Mouse (Mus musculus) lung, postnatal 4 days (tissue): ENCODE measurements around the gene Tsnaxip1.

Experiments used
- DNase-seq, 2 experiments: peaks; one replicate each; pipeline ENCODE4 v3.0.0; 2021

The Tsnaxip1 gene

DNA sequence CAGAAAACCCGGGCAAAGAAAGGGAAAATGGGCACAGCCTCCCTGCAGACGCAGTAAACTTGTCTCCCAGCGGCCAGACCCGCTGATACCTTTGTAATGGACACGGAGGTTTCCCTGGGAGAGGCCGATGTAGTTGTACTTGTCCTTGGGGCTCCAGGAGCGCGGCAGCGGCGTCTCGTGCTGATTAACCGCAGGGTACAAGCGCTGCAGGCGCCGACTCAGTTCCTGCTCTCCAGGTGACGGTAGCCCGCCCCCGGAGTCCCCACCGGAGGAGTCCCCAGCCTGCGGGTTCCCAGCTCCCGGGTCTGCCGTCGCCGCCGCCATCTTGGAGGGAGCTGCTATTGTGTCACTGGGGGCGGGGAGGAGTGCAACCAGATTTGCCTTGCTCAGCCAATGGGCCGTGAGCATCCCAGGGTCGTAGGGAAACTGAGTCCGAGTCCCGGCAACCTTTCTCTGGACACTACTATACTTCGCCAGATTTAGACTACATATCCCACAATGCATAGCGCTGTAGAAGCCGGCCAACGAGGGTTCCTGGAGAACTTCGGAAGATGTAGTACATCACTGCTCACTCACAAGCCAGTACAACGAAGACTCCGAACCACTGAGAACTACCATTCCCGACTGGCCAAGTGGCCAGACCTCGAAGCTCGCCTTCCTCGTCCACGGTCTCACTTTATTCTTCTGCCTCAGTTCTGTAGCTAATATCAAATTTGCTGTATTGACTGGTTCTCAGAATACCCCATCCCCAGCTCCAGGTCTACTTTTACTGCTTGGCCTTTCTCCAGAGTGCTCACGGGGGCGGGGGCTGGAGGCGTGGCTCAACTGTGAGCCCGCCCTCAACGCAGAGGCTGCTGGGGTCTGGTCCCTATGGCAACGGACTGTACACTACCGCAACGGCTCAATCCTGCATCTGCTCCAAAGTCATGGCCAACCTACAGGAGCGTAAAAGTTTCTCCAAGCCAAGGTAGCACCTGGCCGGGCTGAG is at the start of gene Tsnaxip1, which contains the start of gene Ranbp10:
Tsnaxip1 (plus strand) TSS at position 871 of the 988 bp plus-strand sequence.
Ranbp10 (minus strand) TSS at position 490 of the 988 bp plus-strand sequence.
- DNase-seq: peak; percentile 96 to 98

DNA sequence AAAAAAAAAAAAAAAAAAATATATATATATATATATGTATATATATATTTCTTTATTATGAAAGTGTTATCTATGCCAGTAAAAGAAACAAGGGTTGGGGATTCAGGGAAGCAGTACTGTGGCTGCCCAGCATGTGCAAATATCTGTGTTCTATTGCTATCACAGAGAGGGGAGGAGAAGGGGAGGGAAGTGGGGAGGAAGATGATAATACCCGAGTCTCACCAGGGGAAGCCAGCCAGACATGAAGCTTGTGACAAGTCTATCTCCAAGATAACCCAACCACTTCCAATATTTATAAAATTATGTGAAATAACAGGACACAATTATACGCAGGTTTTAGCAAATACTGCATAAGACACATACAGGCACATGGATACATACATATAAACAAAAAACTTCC is 49.7 kb upstream of the Tsnaxip1 start:
- DNase-seq: no peak

DNA sequence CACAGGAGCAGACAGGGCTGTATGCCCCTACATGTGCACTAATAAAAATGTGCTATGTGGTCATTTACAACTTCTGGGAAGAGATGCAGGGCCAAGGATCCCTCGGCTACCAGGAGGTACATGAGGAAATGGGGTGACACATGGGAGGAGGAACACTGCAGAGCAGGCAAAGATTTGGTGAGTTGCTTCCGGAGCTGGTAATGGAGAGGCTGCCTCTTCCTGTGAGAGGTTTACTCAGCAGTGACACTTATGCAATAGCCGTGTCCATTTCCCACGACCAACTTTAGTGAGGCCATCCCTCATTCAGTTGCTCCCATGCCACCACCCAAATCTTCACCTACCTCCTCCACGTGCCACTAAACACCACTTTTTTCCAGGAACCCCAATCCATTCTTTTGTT is 47.2 kb upstream of the Tsnaxip1 start:
- no peak for DNase-seq

DNA sequence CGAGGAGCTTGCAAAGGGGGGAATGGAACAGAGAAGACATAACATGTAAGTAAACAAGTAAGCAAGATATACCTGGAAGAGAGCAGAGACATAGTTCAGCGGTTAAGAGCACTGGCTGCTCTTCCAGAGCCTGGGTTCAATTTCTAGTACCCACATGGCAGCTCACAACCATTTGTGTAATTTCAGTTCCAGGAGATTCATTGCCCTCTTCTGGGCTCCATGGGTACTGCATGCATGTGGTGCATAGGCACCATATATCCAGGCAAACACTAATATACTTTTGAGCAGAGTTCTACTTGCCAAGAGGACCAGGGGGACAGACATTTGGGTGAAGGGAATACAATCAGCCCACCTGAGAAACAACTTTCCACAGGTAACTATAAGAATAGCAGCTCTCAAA is 39.3 kb upstream of the Tsnaxip1 start:
- DNase-seq: peak in 1 of 2 experiments; percentile 71

DNA sequence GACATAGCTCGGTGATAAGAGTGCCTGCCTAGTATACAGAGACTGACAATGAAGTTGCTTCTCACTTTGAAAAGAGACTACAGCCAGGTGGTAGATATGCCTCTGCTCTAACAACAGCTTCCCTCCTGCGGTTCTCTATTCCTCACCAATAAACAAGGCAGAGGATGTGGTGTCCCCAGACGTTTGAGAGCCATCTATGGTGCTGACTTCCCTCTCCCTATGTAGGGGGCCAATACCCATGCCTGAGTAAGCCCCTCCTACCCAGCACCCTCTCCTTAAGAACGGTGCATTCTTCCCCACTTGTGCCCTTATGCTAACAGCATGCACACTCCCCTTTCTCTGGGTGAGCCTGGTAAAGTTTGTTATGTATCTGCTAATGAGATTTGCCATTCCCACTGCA is 38.6 kb upstream of the Tsnaxip1 start:
- DNase-seq: no peak

DNA sequence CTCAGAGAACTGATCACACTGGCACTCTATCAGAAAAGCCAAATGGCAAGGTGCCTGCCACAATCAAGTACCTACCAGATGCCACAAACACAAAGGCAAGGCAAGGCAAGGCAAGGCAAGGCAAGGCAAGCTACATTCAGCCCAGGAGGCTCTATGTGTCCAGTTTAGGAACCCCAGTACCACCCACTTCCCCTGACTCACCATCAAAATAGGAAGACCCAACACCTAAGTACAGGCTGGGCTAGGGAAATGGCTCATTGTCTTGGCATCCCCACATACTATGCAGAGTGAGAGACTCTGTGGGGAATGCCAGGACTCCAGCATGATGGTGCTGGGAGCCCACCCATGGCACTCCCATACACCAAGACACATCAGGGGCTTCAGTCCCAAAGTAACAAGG is 37.9 kb upstream of the Tsnaxip1 start:
- no peak for DNase-seq

DNA sequence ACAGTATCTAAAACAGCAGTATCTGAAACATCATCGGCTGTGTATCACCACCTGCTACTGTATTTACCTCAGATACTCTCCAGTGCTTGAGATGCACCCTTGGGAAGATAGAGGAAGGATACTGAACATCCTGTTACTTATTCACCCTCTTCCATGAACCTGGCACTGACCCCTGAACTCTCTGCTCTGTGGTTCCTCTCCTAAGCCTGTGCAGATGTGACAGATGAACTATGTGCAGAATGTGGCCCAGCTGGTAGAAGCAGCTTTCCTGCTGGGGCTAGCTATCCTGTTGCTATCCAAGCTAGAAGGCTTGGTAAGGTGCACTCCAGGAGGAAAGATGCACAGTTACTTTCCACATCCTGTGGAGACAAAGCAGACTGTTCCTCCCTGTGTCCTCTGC is 34.2 kb upstream of the Tsnaxip1 start:
- no peak for DNase-seq

DNA sequence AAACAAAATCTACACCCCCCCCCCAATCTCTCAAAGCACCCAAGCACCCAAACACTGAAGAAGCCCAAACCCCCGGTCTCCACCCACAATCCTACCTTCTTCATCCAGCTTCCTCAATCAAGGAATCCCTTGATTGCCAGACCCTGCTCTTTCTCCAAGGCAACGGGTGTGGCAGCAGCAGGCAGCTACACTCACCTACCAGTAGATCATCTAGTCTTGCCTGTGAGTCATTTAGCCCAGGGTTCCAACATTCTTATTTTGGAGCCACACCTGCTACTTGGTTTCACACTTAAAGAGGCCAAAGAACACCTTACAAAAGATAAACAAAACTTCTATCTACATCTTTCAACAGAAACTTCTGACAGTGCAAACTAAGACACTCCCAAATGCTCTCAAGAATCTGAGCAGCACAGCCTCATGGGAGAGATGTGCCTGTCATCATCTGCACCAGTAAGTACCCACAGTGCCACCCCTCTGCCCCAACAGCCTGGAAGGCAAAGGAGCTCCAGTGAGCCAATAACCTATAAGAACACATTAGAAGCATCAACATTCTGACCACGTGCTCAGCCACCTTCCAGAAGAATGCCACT is 33.4 kb upstream of the Tsnaxip1 start:
- peak in 1 of 2 experiments; percentile 48 for DNase-seq

DNA sequence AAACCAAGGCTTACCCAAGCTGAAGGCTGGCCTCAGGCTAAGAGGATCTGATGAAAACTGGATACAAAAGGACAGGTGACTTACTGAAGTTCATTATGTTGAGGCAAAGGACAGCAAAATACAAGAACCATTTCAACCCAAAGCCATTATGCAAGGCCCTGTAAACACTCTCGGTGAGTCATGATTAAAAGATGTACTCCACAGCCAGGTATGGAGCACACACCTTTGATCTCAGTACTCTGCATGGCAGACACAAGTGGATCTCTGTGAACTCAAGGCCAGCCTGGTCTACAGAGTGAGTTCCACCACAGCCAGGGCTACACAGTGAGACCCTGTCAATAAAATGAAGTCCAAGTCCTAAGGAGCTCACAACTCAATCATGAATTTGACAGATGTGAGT is 31.7 kb upstream of the Tsnaxip1 start:
- no peak for DNase-seq

DNA sequence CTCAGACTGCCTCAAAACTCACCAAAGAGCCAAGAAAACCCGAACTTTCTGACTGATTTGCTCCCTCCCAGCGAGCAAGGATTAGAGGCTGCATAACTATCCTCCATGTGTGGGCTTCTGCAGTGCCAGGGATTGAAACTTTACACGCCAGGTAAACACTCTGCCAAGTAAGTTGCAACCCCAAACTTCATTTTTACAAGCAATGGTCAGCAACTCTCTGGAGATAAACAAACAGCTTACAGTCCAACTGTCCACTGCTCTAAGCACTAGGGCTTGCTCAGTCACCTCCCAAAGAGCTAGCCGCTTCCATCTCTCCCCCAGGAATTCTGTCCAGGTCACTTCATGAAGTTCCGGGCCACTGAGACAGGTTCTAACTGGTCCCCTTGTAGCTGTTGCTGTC is 29.1 kb upstream of the Tsnaxip1 start:
- DNase-seq: no peak

DNA sequence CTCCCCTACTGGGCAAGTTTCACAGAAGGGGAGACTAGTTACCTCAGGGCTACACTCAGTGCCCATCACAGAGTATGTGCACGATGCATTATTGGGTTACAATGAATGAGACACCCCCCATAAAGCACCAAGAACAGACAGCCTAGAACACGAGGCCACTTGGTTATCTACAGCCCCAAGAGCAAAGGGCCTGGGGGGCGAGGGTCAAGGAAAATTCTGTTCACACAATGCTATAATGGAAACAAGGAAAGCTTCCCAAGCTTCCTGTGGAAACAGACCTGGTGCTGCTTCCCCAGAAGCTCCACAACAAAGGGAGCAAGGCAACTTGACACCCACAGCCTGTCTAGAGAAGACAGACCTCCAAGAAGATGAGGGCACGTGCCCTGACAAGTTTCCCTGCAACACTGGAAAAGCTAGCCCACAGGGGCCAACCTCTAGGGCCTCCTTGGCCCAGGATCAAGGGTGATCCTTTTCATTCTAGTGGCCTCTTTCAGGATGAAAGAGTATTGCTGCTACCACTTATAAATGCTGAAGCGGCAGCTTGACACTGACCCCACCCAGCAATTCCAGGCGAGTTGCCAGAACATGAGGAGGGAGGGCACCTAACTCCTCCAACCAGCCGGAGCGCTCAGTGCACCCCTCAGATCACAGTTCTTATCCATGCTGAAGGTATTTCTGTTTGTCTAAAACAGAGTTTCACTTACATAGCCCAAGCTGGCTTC is 28.3 kb upstream of the Tsnaxip1 start:
- peak; percentile 92 to 94 for DNase-seq

DNA sequence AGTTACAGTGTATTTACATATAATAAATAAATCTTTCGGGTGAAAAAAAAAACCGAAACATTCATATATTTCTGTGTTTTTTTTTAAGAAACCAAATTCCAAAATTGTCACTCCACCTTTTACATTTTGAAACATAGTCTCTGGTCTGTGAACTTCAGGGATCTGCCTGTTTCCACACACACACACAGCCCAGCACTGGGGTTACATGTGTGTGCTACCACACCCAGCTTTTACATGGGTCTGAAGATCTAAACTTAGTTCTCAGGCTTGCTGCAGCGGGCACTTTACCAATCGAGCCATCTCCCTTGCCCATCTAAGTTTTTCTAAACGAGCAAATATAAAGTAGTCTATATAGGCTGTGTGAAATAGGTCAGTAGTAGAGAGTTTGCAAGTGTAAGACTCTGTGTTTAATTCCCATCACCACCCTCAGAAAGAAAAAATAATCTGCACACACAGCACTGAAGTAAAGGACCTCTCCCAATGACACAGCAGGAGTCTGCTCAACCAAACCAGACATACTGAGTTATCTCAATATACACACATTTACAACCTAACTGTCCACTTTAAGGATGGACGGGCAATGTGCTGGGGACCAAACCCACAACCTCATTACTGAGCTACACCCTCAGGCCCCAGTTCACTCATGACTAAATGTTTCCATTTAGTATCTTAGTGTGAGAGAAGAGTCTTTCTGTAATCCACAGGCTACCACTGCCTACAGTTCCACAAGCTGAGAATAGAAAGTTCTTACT is 26.2 kb upstream of the Tsnaxip1 start:
- DNase-seq: no peak

DNA sequence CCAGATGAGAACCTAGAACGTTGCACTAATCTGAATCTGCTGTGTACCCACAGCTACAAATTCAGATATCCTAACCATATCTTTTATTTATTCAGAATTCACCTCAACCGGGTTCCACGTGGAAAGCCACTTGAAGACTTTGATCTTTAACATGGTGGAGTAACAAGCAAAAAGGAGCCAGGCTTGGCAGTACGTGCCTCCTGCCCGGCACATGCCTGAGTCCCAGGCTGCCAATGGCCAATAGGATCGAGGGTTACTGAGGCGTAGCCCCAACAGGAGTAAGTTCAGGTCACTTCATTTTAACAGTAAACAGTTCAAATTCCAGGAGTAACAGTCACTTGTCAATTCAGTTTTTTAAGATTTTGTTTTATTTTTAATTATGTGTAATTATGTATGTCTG is 22.7 kb upstream of the Tsnaxip1 start:
- no peak for DNase-seq

DNA sequence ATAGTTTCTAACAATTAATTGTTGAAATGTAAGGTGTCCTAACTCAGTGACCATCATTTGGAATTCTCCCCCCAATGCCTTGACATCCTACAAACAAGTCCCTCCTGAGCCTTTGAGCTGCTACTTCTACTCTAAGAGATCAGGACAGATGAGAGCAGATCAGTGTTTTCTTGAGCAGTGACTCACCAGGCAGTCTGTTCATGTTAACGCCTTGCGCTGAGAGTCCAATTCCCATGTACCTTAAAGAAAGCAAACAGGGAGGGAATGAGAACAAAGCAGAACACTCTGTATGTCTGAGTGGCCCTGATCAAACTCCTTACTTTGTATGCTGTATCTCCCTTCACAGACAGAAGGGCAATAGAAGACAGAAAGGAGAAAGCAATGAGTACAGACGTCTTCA is 22.2 kb upstream of the Tsnaxip1 start:
- DNase-seq: no peak

DNA sequence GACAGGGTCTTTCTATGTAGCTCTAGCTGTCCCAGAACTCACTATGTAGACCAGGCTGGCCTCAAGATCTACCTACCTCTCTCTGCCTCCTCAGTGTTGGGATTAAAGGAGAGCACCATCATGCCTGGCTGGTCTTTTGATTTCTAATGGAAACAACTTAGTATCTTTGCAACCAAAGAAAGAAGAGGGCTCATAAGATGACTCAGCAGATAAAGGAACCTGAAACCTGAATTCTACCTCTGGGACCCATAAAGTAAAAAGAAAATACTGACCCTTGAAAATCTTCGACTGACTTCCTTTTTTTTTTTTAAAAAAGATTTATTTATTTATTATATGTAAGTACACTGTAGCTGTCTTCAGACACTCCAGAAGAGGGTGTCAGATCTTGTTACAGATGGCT is 21.6 kb upstream of the Tsnaxip1 start:
- no peak for DNase-seq

DNA sequence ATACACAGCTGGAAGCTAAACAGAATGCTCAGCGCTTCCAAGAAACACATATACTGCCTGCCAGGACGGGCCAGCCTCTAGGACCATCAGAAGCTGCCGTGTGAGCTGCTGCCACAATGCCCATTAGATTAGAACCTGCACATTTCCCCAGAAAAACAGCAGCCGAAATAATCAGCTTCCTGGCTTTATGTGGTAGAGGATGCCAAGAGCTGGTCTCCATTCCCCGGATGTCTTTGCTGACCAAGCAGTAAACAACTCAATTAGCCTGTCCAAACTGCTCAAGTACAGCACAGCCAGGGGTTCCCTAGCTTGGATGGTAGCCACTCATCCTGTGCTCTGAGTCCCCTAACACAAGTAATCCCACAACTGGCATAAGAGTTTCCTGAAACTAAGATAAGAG is 19.8 kb upstream of the Tsnaxip1 start:
- peak; percentile 25 to 38 for DNase-seq

DNA sequence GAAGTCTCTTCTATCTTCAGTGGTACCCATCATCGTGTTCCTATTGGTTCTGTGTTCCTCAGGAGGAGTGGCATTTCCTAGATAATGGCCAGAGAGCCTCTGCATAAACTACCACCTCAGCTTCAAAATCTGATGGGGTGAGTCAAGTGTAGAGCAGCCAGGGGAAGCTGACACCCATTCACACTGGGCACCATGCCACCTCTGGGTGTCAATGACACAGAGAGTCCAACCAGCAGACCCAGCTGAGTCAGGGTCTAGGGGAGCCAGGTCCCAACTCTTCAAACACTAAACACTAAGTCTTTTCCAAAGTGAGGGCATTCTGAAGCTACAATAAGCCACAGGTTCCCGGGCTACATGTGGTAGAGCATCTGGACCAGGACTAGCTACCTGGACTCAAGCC is 19.1 kb upstream of the Tsnaxip1 start:
- peak; percentile 34 to 53 for DNase-seq

DNA sequence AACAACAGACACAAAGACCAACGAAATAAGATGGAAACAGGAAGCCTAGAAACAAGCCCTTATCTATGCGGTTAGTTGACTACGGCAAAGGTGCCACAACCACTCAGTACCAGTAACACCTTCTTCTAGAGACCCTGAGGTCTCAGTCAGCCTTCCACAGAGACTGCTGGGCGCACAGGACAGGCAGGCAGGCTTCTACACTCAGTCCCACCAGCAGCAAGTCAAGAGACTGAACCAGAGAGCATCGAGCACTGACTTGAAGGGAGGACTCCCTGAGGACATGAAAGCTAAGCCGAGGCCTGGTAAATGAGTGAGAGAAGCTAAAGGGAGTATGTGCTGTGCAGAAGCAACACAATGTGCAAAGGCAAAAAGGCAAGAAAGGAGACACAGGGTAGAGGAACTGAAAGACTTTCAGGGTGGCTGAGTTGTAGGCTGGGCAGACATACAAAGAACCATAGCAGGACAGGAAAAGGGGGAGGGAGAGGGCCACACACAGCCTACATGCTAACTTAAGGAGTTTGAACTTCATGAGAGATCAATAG is 17.2 kb upstream of the Tsnaxip1 start:
- DNase-seq: no peak

DNA sequence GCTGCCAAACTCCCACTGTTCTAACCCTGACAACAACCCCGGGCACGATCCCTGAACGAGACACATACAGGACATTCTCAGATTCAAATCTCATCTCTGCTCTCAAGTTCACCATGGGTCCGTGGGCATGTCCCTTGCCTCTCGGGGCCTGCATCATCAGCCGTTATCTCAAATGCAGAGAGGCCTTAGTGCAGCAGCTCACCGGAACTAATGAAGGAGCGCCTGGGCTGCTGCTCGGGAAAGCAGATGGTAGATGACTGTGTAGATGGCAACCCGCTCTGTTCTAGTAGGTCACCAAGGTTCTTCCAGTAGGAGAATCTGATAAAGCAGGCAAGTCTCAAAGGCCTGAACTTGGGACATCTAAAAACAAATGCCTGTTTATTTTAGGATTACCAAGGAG is 16.5 kb upstream of the Tsnaxip1 start:
- no peak for DNase-seq

DNA sequence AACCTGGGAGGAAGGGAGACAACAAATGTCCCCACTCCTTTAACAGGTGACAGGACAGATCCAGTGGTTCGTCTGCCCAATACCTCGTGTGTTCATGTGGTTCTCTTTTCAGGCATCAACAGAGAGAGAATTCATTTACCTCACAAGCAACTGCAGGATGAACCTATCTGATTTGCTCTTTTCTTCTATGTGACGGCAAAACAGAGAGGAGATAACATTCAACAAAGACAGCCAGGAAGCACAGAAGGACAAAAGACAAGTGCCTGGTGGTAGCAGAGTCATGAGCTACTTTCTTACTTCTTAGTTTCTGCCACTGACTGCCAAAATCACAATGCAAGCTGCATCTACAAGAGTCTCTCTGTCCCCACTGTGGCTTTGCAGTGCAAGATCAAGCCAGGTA is 16.0 kb upstream of the Tsnaxip1 start:
- no peak for DNase-seq

DNA sequence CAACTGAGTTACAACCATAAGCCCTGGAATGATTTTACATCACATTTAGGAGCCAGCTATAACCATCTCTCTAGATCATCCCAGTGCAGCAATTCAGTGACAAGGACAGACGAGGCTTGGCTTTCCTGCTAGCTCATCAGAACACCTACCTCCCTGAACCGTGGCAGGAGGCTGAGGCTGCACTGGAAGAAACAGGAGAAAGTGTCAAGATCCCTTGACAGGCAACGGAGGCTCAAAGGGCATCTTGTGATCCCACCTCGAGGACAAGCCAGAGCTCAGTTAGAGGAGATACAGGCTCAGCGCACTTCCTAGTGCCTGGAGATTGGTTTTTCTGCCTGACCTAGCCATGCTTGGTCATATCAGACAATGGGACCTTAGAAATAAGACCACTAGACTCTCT is 15.0 kb upstream of the Tsnaxip1 start:
- no peak for DNase-seq

DNA sequence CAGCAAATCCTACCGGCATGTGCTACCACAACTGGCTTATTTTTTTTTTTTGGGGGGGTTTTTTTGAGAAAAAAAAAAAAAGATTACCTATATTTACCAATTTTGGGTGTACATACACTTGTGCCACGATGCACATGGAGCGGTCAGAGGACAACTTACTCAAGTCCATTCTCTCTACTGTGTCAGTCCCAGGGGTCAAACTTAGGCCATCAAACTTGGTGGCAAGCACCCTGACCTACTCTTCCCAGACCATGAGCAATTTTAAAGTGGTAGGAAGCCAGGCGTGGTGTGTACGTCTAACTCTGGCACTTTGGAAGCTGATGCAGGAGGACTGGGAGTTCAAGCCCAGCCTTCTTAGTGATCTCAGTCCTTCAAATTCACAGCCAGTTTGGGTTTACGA is 14.3 kb upstream of the Tsnaxip1 start:
- no peak for DNase-seq

DNA sequence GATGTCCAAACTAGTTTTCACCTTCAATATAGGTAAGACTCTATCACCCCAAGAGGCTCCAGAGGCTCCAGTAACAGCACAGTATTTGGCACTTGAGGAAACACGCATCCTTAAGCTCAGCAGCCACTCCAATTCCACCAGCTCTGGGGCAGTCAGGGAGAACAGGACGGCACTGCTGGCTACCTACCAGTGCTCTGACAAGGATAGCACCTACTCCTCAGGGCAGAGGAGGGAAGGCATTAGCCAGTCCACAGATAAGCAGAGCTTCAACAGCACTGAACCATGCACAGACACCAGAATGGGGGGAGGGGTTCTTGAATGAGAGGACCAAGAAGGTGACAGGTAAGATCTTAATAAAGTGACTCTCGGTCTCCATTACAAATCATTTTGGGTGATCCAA is 7.9 kb upstream of the Tsnaxip1 start:
- DNase-seq: no peak
